Mouse (Mus musculus): ENCODE data around the gene Fancc. TPM values are rescaled to one million over a fixed set of nuclear protein-coding genes. Genes with fewer than 3 reads are reported as not detected.
A peak's percentile ranks its signal among the peaks of the same experiment; 100 is the strongest.
"Not testable (repeated sequence)": the region's sequence is repeated elsewhere in the genome, so short reads cannot be mapped to it uniquely, and the experiment has no call there.

The Fancc gene
- total RNA-seq, 2 experiments from 2014 or later: 7.9 to 10.3 TPM

DNA sequence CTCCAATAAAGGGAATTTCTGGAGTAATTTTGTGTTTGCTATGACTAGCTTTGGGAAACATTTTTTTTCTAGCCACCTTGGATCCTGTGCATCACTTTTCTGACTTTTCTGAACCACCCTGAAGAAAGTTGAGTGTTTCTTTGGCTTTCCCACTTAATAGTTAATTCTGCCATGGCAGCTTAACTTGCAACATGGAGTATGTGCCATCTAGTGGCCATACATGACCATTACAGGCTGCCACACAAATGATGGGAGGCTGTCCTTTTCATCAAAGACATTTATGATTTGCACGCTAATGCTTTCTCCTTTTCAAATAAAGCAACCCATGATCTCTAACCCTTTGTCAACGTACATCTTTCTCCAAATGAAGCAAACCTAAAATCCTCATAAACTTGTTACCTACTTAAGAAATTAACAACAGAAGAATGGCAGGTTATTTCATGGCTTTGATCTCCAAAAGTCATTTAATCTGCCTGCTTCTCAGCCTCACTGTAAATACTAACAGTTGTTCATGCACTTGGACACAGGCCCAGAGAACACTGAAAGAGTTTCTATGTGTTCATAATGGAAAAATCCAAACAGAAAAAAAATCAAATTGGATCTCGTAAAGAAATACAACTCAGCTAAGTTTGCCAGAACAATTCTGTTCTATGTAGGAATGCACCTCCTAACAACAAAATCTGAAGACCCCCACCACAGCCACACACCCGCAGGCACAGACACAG lies 164.3 kb downstream of the Fancc start:
- DNase-seq (ENCODE audit: extremely low spot score in 1 of 2, low spot score in 2 of 2): peak; percentile 54 to 62
- intact Hi-C loops (cut with DNase I): loop anchor here (2.0 to 10.0 kb wide), 3 partner anchors 286 to 568 kb away; partner anchors contain the start of gene Platr25

- peak; percentile 59 to 74 for DNase-seq (ENCODE audit: extremely low spot score in 1 of 2, low spot score in 2 of 2)
- intact Hi-C loops (cut with DNase I): loop anchor here (10.0 kb wide), 1 partner anchor 567 kb away; the partner anchor contains the start of gene Platr25
Measured at GRCm38 (mm10) chr13:63331379-63331778, 165.7 kb downstream of the Fancc start.

GRCm38 (mm10) chr13:63330236-63330860 lies 166.7 kb downstream of the Fancc start:
- intact Hi-C loops (cut with DNase I): loop anchor here (10.0 kb wide), 1 partner anchor 566 kb away; the partner anchor contains the start of gene Platr25
- DNase-seq (ENCODE audit: extremely low spot score in 1 of 2, low spot score in 2 of 2): peak; percentile 68 to 73

- DNase-seq (ENCODE audit: extremely low spot score in 1 of 2, low spot score in 2 of 2): no peak
- intact Hi-C loops (cut with DNase I): no loop called here
Measured at GRCm38 (mm10) chr13:63326015-63326414, 171.1 kb downstream of the Fancc start.

DNA sequence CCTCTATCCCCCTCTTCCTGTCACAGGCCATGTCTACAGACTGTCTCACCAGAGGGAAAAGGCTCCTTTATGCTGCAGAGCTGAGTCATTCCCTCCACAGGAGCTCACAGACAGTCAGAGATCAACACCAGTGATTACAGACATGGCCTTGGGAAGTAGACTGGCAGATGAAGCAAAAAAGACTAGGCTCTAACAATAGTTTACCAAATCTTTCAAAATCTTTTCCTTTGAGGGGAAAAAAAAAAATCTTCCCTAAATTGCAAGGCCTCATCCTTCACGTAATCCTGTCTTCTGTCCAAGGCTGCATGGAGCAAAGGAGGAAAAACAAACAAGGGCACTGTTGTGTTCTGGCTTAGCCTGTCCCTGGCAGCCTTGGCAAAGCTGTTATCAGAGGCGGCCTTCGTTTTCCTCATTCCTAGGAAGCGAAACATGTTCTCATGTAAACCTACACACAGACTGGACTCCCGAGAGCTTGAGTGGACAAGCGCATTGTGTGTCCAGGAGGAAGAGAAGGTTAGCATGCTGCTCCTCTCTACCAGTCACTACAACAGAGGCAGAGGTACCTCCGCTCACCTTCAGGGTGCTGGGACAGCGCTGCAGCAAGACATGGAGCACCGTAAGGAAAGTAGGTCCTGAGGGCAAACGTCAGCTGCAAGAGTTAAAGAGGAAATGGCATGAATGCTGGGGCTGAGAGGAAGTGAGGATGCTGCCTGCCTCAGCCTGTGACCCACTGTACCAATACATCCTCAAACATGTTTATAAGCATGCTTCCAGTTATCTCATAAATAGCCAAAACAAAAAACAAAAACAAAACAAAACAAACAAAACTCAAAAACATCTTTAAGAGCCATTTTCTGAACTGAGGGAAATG lies 171.9 kb downstream of the Fancc start:
- no peak for DNase-seq (ENCODE audit: extremely low spot score in 1 of 2, low spot score in 2 of 2)
- intact Hi-C loops (cut with DNase I): no loop called here

DNA sequence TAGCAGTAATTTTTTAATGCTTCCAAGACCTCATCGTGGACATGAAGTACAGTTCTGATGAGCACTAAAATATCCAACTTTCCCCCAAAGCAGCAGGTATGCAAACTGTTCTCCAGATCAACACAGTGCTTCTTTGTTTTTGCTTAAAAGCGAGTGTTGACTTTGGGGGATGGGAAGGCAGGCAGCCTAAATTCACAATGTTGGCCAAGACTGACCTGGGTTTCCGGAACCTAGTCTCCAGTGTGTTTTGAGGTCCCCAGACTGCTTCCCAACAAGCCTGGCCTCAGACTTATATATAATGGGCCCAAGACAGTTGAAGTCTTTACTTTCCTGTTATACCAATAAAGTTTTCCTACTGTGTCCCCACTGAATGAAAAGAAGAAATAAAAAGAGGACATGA lies 172.8 kb downstream of the Fancc start:
- no peak for DNase-seq (ENCODE audit: extremely low spot score in 1 of 2, low spot score in 2 of 2)
- intact Hi-C loops (cut with DNase I): no loop called here

- peak in 1 of 2 experiments; percentile 56 for DNase-seq (ENCODE audit: extremely low spot score in 1 of 2, low spot score in 2 of 2)
- intact Hi-C loops (cut with DNase I): no loop called here
Measured at GRCm38 (mm10) chr13:63323286-63324075, 173.6 kb downstream of the Fancc start.

- DNase-seq (ENCODE audit: extremely low spot score in 1 of 2, low spot score in 2 of 2): no peak
- intact Hi-C loops (cut with DNase I): no loop called here
Measured at GRCm38 (mm10) chr13:63322756-63323155, 174.3 kb downstream of the Fancc start.

DNA sequence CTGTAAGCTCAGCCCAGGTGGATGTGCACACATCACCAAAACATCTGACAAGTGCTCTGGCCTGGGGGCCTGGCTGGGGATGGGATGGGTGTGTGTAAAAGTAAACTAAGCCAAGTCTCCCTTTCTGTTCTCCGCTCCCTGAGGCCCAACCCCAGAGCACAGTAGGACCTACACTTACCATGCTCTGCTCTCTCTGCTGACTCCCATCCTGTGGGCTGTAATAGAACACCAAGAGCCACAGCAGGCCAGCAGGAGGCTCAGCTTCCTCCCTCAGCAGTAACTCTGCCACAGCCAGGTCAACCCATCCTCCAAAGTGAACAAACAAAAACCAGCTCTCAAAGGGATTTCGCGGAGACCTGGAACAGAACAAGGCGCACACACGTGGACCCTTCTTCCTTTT lies 175.4 kb downstream of the Fancc start:
- peak in 1 of 2 experiments; percentile 62 for DNase-seq (ENCODE audit: extremely low spot score in 1 of 2, low spot score in 2 of 2)
- intact Hi-C loops (cut with DNase I): no loop called here

DNA sequence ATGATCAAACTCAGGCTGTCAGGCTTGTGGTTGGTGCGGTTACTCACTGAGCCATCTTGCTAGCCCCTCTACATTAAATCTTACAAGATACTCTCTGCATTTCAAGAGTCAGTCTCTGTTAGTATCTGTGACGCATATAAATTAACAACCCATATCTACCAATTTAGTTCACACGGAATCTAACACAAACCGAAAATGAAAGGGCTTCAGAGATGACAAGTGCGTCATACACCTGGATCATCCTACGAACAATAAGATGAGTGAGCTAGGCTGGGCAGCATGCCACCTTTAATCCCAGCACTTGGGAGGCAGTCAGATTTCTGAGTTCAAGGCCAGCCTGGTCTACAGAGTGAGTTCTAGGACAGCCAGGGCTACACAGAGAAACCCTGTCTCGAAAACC lies 177.3 kb downstream of the Fancc start:
- intact Hi-C loops (cut with DNase I): no loop called here
- no peak for DNase-seq (ENCODE audit: extremely low spot score in 1 of 2, low spot score in 2 of 2)

- peak in 1 of 2 experiments; percentile 60 for DNase-seq (ENCODE audit: extremely low spot score in 1 of 2, low spot score in 2 of 2)
- intact Hi-C loops (cut with DNase I): no loop called here
Measured at GRCm38 (mm10) chr13:63317681-63318104, 179.4 kb downstream of the Fancc start.

- no peak for DNase-seq (ENCODE audit: extremely low spot score in 1 of 2, low spot score in 2 of 2)
- intact Hi-C loops (cut with DNase I): no loop called here
Measured at GRCm38 (mm10) chr13:63316407-63316806, 180.7 kb downstream of the Fancc start.

DNA sequence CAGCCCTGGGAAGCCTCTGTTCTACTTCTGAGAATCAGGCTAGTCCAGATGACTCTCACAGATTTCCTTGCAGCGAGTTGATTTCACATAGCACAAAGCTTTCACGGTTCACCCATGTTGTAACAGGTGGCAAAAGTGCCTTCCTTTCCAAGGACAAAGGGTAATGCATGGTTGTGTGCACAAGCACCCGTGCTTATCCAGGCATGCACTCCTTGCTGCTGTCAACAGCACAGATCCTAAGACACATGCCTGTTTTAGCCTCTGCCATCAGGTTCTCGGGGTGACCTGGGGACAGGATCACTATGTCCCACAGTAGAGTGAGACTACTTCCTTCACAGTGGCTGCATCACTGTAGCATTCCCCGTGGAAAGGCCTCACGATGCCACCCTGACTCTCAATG lies 181.3 kb downstream of the Fancc start:
- intact Hi-C loops (cut with DNase I): no loop called here
- DNase-seq (ENCODE audit: extremely low spot score in 1 of 2, low spot score in 2 of 2): no peak

GRCm38 (mm10) chr13:63315111-63315510 lies 182.0 kb downstream of the Fancc start:
- intact Hi-C loops (cut with DNase I); DNase-seq (ENCODE audit: extremely low spot score in 1 of 2, low spot score in 2 of 2): not testable (repeated sequence)

DNA sequence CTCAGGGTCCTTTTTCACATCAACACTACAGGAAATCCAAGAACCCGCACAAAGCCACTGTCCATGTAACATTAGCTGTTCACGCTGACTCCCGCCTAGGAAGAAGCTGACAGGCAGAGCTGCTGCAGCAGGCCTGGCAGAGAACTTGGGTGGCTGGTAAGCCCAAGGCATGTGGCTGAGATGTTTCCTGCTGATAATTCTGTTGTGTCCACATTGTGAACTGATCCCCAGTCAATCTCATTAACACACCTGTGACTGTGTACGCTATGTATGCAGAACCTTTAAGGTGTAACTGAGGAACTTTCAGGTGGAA lies 182.5 kb downstream of the Fancc start:
- no peak for DNase-seq (ENCODE audit: extremely low spot score in 1 of 2, low spot score in 2 of 2)
- intact Hi-C loops (cut with DNase I): no loop called here

DNA sequence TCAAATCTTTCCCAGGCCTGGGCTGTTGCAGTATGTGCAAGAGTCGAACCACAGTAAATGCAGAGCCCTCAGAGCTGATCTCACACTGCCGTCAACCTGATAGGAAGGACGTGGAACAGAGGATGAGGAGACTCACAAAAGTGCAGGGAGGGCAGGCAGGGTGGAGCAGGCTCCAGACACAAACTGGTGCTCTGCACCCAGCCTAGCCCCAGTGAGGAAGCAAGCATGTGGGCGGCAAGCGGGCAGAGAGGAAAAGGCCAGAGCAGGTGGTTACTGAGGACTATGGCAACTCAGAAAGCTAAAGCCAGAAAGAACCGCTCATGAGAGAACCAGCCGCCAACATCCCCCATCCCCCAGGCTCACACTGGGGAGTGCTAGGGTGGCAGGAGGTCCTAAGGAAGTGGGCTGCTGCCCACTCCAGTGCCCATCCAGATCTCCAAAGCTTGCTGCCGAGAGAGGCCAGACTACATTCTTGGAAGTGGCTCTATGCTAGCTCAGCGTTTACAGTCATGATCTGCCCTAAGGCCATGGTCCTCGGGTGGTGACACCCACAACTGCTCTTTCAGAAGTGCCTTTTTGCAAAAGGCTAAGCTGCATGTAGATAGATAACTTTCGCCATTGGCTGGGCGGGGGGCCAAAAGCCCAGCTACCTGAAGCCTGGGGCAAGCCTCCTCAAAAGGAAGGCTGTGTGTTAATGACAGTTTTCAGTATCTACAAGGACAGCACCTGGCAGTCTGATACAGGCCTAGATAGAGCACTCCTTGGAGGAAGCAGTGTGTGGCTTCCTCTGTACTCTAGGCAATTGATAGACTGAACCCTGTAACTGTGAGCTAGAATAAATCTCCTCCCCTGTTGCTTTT lies 183.1 kb downstream of the Fancc start:
- no peak for DNase-seq (ENCODE audit: extremely low spot score in 1 of 2, low spot score in 2 of 2)

DNA sequence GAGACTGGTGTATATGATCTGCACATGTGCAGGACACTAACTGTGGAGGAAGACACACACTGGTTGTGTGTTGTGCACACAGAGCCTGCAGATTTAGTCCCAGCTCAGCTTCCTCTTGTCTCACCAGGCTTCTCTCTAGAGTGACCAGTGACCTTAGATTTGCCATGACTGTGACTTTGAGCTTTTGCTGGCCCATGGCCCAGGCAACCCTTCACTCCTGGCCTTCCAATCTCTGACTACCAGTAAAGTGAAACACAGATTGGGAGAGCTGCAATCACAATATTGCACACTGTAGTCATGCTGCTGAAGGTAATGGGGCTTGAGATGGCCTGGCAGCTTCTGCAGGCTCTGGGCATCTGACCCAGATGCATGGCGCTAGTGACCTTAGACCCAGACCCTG lies 183.8 kb downstream of the Fancc start:
- DNase-seq (ENCODE audit: extremely low spot score in 1 of 2, low spot score in 2 of 2): no peak
- intact Hi-C loops (cut with DNase I): no loop called here

More for the DNA sequence above, 183.1 kb downstream of the Fancc start:
- intact Hi-C loops (cut with DNase I): no loop called here

DNA sequence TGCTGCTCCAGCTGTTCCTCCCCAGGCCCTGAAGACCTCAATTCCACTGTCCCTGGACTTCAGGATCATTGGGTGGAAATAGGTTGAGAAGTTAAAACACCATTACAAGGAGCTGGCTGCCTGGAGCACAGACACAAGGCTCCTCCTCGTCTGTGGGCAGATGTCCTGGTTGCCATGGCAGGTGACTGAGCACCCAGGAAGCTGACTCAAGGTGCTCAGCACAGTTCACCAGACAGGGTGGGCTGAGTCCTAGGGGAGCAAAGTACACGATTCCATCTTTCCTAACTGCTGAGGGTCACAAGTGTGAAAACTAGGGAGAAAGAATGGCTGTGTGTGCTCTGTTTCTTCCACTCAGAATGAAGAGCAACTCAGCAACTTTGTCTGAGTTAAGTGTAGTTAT lies 185.9 kb downstream of the Fancc start:
- intact Hi-C loops (cut with DNase I): no loop called here
- DNase-seq (ENCODE audit: extremely low spot score in 1 of 2, low spot score in 2 of 2): no peak

Data from left cerebral cortex, postnatal 10 days (tissue).